Mouse (Mus musculus) kidney, adult 11 months (tissue): ENCODE measurements around the gene Tcl1b4.
"Not testable (repeated sequence)": the region's sequence is repeated elsewhere in the genome, so short reads cannot be mapped to it uniquely, and the experiment has no call there.

Experiments used
- DNase-seq: peaks from one replicate; pipeline ENCODE4 v3.0.0; 2022

Gene Tcl1b4

GRCm38 (mm10) chr12:105201657-105202056, at the start of gene Tcl1b4:
Gene Tcl1b4 (plus strand): TSS chr12:105201957.
- not testable (repeated sequence) for DNase-seq

DNA sequence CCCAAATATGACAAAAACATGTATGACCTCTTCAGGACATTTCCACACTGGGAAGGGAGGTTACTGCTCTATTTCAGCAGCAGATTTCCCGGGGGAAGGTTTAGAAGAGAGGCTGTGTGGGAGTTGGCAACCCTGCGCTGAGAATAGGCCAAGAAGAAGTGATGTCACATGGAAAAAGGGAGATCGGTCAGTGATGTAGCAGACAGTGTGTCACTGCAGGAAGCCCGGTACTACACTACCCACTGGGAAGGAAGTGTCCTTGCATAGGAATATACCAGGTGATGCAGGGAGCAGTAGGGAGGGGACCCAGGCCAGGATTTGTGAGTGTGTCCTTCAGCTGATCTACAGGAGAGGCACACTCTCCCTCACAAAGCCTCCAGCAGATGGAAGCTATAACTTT, 46.5 kb upstream of the Tcl1b4 start:
- not testable (repeated sequence) for DNase-seq

DNA sequence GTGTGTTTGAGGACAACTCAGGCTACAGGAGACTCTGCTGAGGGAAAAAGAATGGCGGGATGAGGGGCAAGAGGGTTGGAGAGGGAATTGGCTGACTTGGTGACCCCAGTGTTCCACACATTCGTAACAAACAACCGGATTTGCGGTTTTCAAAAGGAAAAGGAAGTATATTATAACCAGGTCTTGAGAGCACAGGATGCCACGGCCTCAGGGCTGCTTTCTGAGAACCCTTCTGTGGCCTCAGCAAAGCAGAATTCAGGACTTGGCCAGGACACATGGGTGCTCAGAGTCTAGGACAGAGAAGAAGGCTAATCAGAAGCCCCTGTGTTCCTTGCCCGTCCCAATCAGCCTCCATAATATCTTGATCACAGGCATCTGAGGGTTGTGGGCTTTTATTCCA, 42.9 kb upstream of the Tcl1b4 start:
- no peak for DNase-seq

- no peak for DNase-seq
Observed at GRCm38 (mm10) chr12:105159390-105159789, 42.4 kb upstream of the Tcl1b4 start, which contains the start of gene Tcl1b1. Gene Tcl1b1 (plus strand): TSS chr12:105159690.

- DNase-seq, result no peak
Observed at GRCm38 (mm10) chr12:105166734-105167133, 35.0 kb upstream of the Tcl1b4 start.

DNA sequence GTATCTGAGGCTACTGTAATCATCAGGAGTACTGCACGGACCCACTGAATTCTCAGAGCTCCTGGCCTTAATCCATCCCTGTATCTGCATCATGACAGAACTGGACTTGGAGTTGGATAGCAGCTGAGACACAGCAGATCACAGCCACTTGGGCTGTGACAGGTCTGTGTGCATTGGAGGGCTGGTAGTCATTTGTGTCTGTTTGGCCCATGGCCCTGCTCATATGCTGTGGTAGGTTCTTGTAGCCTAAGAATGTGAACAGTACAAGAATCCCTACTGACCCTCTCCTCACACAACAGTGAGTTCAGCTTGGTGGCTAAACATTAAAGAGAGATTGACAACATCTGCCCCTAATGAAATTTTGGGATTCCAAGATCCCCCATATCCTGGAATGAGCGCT, 28.4 kb upstream of the Tcl1b4 start:
- DNase-seq, result no peak

- DNase-seq, result peak; percentile 22
Observed at GRCm38 (mm10) chr12:105174318-105174717, 27.4 kb upstream of the Tcl1b4 start.

GRCm38 (mm10) chr12:105176044-105176443, 25.7 kb upstream of the Tcl1b4 start, which contains the start of gene Tcl1b5:
Gene Tcl1b5 (plus strand): TSS chr12:105176344.
- not testable (repeated sequence) for DNase-seq

- not testable (repeated sequence) for DNase-seq
Observed at GRCm38 (mm10) chr12:105181040-105181644, 20.6 kb upstream of the Tcl1b4 start.

GRCm38 (mm10) chr12:105188980-105189379, 12.8 kb upstream of the Tcl1b4 start:
- DNase-seq, result not testable (repeated sequence)

DNA sequence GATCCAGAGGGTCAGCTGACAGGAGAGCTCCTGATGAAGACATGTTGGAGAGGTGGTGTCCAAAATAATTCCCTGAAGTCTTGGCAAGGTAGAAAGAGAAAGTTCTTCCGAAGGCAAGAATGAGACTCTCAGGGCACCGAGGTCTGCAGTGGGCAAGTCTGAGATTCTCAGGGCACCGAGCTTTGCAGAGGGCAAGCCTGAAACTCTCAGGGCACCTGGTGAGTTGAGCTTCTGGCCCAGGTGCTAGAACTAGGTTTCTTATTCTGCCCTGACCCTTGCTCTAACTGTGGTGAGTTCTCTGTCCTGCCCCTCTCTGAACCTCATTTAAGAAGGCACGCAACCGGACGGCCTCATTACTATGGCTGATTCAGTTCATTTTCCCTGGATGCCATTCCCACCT, 11.0 kb upstream of the Tcl1b4 start, which contains the start of gene Tcl1b3:
TSS of gene Tcl1b3 (plus strand) at position 301 of the 400 bp plus-strand sequence.
- not testable (repeated sequence) for DNase-seq

- DNase-seq, result not testable (repeated sequence)
Observed at GRCm38 (mm10) chr12:105199684-105200497, 1.9 kb upstream of the Tcl1b4 start.

DNA sequence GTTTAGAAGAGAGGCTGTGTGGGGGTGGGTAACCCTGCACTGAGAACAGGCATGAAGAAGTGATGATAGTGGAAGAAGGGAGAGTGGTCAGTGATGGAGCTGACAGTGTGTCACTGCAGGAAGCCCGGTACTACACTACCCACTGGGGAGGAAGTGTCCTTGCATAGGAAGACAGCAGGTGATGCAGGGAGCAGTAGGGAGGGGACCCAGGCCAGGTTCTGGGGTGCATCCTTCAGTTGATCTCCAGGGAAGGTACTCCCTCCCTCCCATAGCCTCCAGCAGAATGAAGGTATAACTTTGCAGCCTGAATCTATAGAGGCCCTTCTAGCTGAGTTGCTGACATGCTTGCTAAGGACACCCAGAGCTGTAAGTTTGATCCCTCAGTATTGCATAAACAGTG, 5.3 kb downstream of the Tcl1b4 start:
- no peak for DNase-seq

DNA sequence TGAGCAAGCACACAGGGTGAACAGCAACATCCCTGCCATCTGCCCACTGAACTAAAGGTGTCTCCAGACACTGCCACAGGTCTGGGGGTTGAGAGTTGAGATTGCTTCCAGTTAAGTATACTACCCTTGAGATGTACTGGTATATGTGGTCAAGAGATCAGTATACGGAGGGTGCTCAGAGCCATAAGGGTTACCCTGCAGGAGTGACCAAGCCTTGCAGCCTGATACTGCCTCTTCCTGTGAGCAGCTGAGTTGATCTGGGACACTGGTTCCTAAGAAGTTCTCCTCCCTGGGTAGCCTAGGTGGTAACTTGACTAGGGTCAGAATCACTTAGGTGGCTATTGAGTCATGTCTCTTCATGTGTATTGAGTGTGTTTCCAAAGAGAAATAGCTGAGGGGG, 6.7 kb downstream of the Tcl1b4 start:
- DNase-seq, result no peak

GRCm38 (mm10) chr12:105209231-105209630, 7.5 kb downstream of the Tcl1b4 start:
- DNase-seq, result no peak

DNA sequence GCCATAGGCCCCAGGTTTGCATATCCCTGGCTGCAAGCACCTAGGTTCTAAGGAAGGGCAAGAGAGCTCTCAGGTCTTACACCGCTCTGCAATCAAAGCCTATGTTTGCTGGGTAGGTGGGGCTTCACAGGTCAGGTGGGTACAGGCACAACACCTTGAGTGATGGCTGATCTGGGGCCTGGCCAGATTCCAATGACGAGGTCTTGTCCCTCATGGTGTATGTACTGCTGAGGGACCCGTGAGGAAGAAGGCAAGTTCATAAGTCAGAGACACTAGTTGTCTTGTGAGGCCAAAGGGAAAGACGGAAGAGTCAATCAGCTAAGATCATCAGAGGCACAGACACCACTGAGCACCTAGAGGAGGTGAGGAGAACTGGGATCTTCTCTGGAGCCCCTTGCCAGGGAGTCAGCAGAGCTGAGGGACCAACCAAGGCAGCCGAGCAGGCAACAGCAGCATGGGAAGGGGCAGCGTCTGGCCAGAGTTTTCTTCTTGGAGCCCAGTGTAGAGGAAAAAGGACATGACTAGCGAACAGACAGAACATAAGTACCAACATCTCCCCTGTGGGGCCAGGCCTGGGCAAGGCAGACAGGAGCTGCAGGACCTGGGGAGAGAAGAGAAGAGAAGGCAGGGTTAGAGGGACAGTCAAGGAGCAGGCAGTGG, 15.5 kb downstream of the Tcl1b4 start:
- DNase-seq, result no peak

DNA sequence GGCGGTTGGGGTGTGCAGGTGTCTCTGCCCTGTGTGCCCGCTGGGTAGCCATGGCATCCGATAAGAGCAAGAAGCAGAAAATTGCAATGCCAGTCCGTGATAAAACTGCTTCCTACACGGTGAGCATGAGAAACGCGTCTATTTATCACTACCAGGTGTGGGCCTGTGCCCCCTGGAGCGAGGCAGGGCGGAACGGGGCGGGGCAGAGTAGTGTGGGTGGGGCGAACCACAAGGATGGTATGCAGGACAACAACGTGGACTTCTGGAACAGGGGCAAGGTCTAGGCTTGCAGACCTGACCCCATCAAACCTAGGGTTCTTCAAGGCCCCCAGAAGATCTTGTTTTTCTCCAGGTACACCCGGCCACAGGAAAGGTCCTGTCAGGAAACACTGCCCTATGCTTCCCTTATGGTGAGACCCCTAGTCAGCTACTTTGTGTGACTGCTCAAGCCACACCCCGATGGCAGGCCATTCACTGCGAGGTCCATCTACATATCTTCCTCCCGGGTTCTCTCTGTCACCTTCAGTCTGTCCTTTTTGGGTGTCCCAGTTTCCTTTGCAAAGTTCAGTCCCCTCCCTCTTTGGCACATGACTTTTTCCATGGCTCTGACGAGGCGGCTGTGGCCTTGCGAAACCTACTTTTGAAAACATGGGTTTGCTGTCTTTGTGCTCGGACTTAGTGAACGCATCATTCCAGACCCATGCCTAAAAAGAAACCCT, 21.0 kb downstream of the Tcl1b4 start, which contains the start of gene Tcl1:
TSS of gene Tcl1 (minus strand) at position 193 of the 719 bp plus-strand sequence.
- no peak for DNase-seq

- DNase-seq, result no peak
Observed at GRCm38 (mm10) chr12:105224621-105225320, 23.0 kb downstream of the Tcl1b4 start.

- DNase-seq, result no peak
Observed at GRCm38 (mm10) chr12:105234362-105234761, 32.6 kb downstream of the Tcl1b4 start.

GRCm38 (mm10) chr12:105235091-105235490, 33.3 kb downstream of the Tcl1b4 start:
- DNase-seq, result no peak

DNA sequence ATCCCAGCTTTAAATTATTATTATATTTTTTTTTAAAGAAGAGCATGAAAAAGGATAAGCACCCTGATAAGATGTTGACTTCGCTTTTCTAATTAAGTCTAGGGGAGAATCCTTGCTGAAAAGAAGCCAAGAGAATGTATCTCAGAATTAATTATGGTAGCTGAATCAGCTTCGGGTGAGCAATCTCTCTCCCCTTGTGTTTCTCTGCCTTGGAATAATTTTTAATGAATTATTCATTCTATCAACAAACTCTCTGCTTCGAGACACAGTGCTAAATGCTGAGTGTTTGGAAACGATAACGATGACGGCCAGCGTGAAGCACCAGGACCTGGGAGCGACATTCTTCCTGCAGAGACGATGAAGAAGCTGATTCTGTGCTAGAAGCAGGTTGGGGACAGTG, 37.3 kb downstream of the Tcl1b4 start:
- no peak for DNase-seq

- peak; percentile 4 for DNase-seq
Observed at GRCm38 (mm10) chr12:105248763-105249233, 47.0 kb downstream of the Tcl1b4 start.
